Mouse (Mus musculus): ENCODE measurements at regions not wholly inside any gene's neighbourhood (a gene's known extent, or its start where the extent isn't known, plus 50 kb on each side); places are given as distances from the start of the nearest gene placed in this dataset.

GRCm38 (mm10) chr12:95937705-95938104, 245.7 kb downstream of the Flrt2 start:
- no peak for DNase-seq (ENCODE audit: low read depth)

DNA sequence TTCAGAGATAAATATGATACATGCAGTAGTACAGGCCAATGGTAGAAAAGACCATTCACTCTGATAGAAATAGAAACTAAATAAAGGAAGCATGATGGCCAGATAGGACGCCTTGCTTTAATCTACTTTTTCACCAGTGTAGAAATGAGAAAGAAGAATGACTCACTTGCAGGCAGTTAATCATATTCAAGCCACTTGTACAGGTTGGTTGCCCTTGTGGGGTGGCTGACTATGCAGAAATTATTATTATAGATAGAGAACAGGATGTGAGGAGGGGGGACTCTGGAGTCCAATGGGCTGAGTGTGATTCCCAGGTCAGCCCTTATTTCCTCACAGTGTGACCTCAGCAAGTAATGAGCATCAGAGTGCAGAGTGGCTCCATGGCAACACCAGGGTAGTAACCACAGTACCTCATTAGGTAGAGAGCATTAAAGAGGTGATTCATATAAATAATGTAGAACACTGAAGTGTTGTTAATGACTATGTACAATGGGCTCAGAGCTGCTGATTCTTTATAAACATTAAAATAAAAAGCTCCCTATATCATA, 248.5 kb downstream of the Flrt2 start:
- no peak for DNase-seq (ENCODE audit: low read depth)

DNA sequence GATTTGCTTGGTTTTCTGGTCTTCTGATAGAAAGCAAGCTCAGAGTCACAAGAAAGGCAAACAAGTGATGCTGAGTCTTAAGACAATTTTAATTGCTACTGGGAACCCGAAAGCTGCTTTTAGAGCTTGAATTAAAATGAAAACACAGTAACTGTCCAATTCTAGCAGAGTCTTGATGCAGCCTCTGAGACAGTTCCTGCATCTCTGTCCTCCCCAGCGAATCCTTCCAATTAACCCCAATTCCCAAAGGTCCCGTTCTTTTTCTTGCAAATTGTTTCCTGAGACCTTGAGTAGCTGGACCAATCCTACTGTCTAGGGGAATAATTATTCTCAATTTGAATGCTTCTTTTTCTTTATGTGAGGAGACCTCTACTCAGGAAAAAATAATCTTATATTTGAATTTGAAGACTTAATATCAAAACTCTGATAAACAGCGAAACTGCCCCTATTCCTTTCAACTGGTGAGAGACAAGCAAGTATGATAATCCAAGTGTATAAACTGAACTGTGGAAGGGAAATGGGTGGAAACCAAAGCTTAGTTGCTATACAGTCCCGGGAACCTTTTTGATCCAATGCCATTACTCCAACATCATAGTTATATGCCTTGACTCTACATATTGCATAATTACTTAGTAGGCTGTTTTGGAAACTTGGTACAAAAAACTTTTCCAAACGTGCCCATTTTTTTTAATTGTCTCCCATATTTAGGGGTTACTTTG, 267.9 kb downstream of the Flrt2 start:
- no peak for DNase-seq (ENCODE audit: low read depth)

DNA sequence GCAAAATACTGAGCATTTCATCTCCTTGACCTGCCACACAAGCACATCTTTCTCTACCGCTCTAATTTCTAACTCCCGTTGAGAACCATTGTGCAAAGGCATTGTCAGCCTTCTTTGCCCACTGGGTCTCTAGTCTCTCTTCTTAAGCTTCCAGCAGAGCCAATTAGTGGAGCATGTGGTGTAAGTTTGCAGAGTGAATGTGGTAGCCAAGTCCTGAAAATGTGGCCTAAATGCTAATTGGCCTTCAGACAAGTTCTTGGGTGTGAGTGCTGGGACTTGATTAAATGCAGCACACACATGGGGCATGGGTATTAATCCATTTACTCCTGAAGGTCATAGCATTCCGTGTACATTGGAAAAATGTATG, 268.5 kb downstream of the Flrt2 start:
- no peak for DNase-seq (ENCODE audit: low read depth)

GRCm38 (mm10) chr12:95962817-95963216, 270.8 kb downstream of the Flrt2 start:
- peak; percentile 95 for DNase-seq (ENCODE audit: low read depth)

GRCm38 (mm10) chr12:95988669-95989288, 296.8 kb downstream of the Flrt2 start:
- DNase-seq (ENCODE audit: low read depth), result no peak

GRCm38 (mm10) chr12:95994963-95995362, 302.9 kb downstream of the Flrt2 start:
- DNase-seq (ENCODE audit: low read depth), result peak; percentile 26

DNA sequence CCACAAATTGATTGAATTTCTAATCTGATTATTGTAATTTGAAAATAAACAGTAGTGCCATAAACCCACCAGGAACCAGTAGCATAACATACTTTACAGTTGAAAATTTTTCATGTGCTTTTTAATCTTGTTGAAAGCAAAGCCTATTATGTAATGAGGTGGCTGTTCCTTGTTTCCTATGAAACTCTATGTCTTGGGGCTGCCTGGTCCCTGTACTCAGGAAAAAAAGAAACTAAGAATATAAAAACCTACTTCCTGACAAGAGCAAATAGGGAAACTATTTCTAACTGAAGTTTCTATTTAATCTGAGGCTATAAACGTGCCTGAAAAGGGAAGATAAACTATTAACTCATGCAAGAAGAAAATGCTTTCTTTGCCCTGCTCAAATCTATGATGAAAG, 338.2 kb downstream of the Flrt2 start:
- no peak for DNase-seq (ENCODE audit: low read depth)

DNA sequence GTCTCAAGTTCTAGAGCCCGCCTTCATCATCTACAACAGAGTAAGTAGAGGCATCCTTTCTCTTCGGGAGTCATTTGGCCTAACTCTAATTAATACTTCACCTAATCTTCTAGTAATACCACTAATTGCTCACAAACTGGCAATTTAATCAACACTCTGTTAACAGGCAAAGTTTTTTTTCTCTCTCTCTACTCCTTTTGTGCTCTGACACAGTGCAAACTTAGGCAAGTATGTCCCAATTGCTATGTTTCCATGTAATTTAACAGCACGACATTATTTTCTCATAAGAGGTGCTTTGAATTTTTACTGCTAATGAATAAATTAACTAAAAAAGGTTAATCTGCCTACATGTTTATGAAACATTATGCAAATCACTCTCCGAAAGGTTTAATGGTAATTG, 383.3 kb downstream of the Flrt2 start:
- no peak for DNase-seq (ENCODE audit: low read depth)

- DNase-seq (ENCODE audit: low read depth), result no peak
These were observed 399.0 kb downstream of the Flrt2 start for GRCm38 (mm10) chr12:96090995-96091394.

DNA sequence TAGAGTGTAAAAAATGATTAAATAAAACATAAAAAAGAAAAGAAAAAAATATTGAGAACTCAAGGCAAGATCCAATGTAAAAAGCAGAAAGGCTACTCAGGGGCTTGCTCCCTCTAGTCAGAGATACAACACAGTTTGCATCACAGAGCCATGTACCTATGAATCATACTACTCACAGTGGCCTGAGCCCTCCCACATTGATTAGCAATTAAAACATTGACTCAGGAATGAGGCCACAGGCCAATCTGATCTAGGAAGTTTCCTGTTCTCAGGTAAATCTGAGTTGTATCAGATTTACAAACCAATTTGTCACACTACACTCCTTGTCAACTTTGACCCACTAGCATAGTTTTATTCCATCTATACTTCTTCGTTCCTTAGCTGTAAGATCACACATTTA, 414.2 kb downstream of the Flrt2 start:
- DNase-seq (ENCODE audit: low read depth), result no peak

DNA sequence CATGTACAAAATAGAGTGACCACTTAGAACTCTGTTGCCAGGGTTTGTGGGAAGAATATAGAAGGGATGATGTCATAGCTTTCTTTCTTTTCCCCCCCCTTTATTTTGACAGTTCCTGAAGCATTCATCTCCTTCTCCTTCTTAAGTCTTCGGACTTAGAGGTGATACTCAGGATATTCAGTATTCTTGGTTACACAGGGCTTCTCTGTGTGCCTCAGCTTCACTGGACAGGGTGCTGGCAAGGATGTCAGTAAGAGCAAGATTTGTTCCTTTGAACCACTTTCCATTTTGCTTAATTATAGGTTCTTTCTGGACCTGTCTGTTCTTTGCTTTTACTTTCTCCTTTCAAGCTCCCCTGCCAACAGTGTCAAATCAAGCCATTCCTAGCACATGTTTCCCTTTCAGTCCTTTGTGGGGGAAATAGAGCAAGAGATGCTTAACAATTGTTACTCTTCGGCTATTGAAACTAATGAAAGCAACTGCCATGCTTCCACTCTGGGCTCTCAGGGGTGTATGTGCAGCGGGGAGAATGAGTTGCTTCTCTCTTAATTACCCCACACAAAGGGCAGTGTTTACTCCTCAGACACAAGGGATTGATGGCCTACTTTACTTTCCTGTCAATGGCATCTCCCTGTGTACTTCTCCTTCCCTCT, 422.8 kb downstream of the Flrt2 start:
- no peak for DNase-seq (ENCODE audit: low read depth)

DNA sequence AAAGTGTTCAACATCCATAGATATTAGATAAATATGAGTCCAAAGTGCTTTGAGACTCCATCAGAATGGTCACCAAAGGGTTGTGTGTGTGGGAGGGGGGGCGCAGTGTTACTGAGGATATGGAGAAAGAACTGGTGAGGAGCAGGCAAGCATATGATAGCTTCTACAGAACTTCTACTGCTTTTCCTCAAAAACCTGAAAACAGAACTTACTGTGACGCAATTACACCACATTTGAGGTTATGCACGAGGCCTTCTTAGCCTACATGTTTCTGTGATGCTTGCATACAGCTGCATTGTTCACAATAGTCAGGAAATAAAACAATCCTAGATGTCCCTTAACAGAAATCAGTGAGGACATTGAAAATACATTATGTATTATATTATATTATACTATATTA, 425.5 kb downstream of the Flrt2 start:
- DNase-seq (ENCODE audit: low read depth), result no peak

DNA sequence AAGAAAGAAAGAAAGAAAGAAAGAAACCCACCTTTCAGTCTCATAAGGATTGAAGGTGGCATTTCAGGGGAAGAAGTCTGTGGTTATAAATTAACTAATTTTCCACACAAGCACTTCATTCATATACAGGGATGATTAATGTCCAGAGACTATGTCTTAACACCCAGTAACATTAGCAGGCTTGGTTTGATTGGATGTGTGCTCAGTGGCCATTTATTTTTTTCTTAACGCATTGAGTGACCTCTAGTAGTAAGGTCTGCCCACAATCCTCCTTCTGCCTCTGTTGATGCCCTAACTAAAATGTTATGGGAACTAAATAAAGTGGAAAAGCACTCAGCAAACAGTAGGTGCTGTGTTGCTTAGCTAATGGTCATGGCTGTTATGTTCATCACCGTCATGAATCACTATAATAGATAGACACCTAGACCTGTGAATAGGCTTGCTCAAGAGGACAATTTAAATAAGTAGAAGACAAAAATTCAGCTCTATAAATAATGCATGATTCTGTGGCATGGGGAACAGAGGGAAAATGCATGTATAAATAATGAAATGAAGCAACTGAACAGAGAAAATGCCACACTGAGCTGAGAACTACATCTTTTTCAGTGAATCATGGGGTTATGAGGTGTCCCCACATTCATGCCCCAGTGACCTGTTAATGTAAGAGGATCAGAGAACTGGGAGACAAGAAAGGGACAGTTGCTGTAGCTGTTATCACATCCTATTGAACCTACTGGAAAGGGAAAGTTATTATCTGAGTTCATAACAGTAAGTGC, 432.3 kb downstream of the Flrt2 start:
- DNase-seq (ENCODE audit: low read depth), result no peak

GRCm38 (mm10) chr12:96129870-96130454, 437.9 kb downstream of the Flrt2 start:
- no peak for DNase-seq (ENCODE audit: low read depth)

DNA sequence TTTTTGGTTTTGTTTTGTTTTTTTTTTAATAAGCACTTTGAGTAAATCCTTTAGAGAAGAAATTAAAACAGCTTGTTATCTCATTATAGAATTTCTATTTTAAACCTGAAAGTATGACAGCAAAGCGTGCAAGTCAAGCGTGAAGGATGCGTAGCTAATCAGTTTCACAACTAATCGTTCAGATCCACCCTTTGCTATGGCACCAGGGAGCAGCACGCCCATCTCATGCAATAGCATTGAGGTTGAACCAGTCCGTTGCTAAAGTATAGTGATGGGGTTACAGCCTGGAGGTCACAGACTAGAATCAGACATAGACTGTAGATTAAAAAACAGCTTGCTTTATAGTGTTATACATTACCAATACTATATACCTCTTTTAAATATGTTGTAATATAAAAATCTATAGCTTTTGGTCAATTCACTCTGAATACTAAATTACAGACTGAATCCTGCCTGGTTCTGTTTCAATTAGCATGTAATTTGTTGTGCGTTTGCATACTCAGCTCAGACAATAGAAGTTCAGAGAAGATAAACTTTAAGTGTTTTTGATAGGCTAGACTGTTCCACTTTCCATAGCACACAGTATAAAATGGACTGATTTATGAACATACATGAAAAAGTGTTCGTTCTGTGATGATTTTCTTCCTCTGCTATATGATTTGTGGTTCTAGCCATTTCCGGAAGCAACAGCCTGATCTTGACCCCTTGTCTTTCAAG, 438.9 kb downstream of the Flrt2 start:
- no peak for DNase-seq (ENCODE audit: low read depth)

GRCm38 (mm10) chr12:96134136-96134535, 442.1 kb downstream of the Flrt2 start:
- no peak for DNase-seq (ENCODE audit: low read depth)

DNA sequence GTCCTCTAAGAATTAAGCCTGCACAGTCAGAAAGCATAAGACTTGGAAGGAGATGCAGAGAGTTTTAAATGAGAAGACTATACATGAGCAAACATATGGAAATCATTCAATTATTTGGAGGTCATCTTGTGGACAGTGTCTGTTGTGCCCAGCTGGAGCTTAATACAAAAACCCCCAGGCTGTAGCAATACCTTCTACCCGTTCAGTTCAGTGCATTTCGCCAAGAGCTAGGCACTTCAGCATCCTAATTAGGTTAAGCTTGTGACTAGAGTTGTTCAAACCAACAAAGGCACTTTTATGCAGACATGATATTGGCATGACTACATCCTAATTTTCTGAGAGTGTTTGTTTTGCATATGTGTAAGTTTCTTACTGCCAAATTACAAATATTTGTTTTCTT, 449.7 kb downstream of the Flrt2 start:
- no peak for DNase-seq (ENCODE audit: low read depth)

GRCm38 (mm10) chr12:96154095-96154494, 462.1 kb downstream of the Flrt2 start:
- DNase-seq (ENCODE audit: low read depth), result peak; percentile 50

- no peak for DNase-seq (ENCODE audit: low read depth)
These were observed 475.5 kb downstream of the Flrt2 start for GRCm38 (mm10) chr12:96167551-96167950.

DNA sequence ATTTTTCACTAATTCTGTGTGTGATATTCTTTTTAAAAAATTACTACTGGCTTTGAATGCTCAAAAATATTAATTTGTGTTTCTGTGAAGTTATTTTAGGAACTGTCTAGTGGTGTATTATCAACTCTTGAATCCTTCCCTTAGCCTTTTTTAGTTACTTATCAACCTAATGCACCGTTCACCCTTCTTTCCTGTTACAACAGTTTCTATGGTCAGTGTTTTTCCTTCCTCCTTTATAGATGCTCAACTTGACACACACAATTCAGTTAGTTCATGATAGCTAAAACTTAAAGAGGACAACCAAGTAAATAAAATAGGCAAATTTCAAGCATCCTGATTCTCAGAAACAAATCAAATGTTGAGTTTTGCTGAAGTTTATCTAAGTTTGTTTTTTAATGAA, 506.9 kb downstream of the Flrt2 start:
- DNase-seq (ENCODE audit: low read depth), result no peak
